Mouse (Mus musculus) forebrain, postnatal 0 days (tissue): ENCODE measurements at regions not wholly inside any gene's neighbourhood (a gene's known extent, or its start where the extent isn't known, plus 50 kb on each side); places are given as distances from the start of the nearest gene placed in this dataset.

ENCODE experiments used
- ATAC-seq: fragments of 200-750 bp; cut with Nextera tagmentation; 2 replicates; pipeline ENCODE4 v1.8.0; 2017; ENCODE audit warnings: mild to moderate bottlenecking, moderate library complexity
- DNase-seq: peaks from one replicate; pipeline ENCODE4 v3.0.0-alpha.2; 2015
- H3K27ac ChIP-seq: fragments of 300-500 bp; sonication (generic); 2 replicates; pipeline ENCODE4 v1.5.1; 2014; ENCODE audit warnings: low read depth, mild to moderate bottlenecking, antibody characterized with exemption, low read length, moderate library complexity, mixed read lengths
- H3K27me3 ChIP-seq: fragments of 300-500 bp; sonication (generic); 2 replicates; pipeline ENCODE4 v1.6.1; 2014; ENCODE audit warnings: mild to moderate bottlenecking, low read length, mixed read lengths; ENCODE audit not compliant: insufficient read depth
- H3K36me3 ChIP-seq: fragments of 300-500 bp; sonication (generic); 2 replicates; pipeline ENCODE4 v1.6.1; 2014; ENCODE audit warnings: mild to moderate bottlenecking, moderate library complexity; ENCODE audit not compliant: insufficient read depth
- H3K4me1 ChIP-seq: fragments of 300-500 bp; sonication (generic); 2 replicates; pipeline ENCODE4 v1.6.1; 2014; ENCODE audit warnings: antibody characterized with exemption; ENCODE audit not compliant: insufficient read depth
- H3K4me2 ChIP-seq: fragments of 300-500 bp; sonication (generic); 2 replicates; pipeline ENCODE4 v1.6.1; 2014; ENCODE audit warnings: low read depth, mild to moderate bottlenecking, moderate library complexity
- H3K4me3 ChIP-seq: fragments of 300-500 bp; sonication (generic); 2 replicates; pipeline ENCODE4 v1.5.1; 2014; ENCODE audit warnings: low read depth, low read length, mixed read lengths
- H3K9ac ChIP-seq: fragments of 300-500 bp; sonication (generic); 2 replicates; pipeline ENCODE4 v1.6.1; 2014; ENCODE audit warnings: mild to moderate bottlenecking
- H3K9me3 ChIP-seq: fragments of 300-500 bp; sonication (generic); 2 replicates; pipeline ENCODE4 v1.6.1; 2016; ENCODE audit warnings: low read length
- CTCF ChIP-seq: sonication (generic); IDR thresholded peaks from 2 replicates; pipeline ENCODE4 v1.5.1; 2016; ENCODE audit warnings: antibody characterized with exemption, control low read depth, low read depth
- WGBS: fragments of 180-500 bp; shearing (Covaris S2); extraction: QIAGEN DNeasy Blood & Tissue Kit; methylation state at CpG from one replicate; pipeline ENCODE4 v1.1.7; 2014; 5-methylcytosine and 5-hydroxymethylcytosine counted together

DNA sequence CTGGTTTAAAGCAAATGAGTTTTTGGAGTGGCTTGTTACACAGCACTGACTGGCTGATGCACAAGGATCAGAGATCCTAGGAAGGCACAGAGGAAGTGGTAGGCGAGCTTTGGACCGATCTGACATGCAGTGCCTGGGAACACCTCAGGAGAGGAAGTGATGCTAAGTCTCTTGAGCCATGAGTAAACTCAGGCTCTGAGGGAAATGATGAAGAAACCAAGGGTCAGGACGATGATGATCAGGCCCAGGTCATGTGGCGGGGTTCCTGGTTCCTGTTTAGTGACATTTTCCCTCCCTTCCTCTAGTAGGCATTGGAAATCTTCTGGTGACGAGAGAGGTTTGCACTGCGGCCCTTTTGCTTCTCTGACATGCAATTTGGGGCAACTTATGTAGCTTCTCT is 208.7 kb downstream of the 4933412E24Rik start:
- ATAC-seq = no peak
- WGBS = 94% methylated on average over 6 of the region's 6 CpGs
- H3K27me3 ChIP-seq = no peaks in the 10 kb centered on the region
- H3K4me2 ChIP-seq = no peak overlapping the region
- DNase-seq = no peak
- no peak overlapping the region for H3K27ac ChIP-seq
- H3K9ac ChIP-seq = no peak overlapping the region
- TF ChIP-seq CTCF = no peak
- H3K36me3 ChIP-seq = no peaks in the 10 kb centered on the region
- H3K4me3 ChIP-seq = no peak overlapping the region
- H3K9me3 ChIP-seq = no peaks in the 10 kb centered on the region
- no peaks in the 10 kb centered on the region for H3K4me1 ChIP-seq

DNA sequence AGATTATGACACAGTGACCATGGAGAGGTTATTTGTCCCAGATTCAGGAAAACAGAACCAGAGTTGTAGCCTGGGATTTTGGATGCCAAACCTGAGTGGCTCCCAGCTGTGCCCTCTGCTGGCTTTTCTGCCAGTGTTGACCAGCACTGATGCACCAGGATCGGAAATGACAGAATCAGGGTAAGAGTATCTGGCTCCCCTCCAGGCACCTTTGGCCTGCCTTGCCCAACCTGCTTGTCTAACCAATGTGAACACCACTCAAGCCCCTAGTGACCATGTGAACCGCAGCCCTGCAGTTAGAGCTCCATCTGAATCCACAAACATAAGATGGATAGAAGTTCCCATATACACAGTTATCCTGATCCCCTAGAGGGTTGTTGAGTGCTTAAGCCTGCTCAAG is 210.6 kb downstream of the 4933412E24Rik start:
- ATAC-seq = no peak
- Histone ChIP-seq H3K27me3 (no peaks in the 10 kb centered on the region), H3K9me3 (no peaks in the 10 kb centered on the region), H3K27ac (no peak overlapping the region), H3K9ac (no peak overlapping the region), H3K36me3 (no peaks in the 10 kb centered on the region), H3K4me2 (no peak overlapping the region), H3K4me1 (no peaks in the 10 kb centered on the region), H3K4me3 (no peak overlapping the region)
- 94% methylated on average over 2 of the region's 2 CpGs for WGBS
- no peak for TF ChIP-seq CTCF
- no peak for DNase-seq

DNA sequence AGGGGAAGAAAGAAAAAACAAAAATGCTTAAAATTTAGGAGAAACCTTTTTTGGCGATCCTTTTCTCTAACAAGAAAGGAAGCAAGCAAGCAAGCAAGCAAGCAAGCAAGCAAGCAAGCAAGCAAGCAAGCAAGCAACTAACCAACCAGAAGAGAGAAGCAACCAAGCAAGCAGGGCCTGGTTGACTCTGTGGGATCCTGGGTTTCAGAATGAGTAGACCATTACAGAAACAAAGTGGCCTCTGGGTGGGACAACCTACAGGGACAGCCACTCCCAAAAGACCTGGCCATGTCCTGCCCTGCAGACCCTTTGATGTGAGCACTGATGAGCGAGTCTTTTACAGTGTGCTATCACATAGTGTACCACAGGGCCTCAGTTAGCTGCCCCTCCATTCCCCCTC is 211.6 kb downstream of the 4933412E24Rik start:
- H3K36me3 ChIP-seq = no peaks in the 10 kb centered on the region
- H3K27ac ChIP-seq = no peak overlapping the region
- no peak overlapping the region for H3K9ac ChIP-seq
- no peaks in the 10 kb centered on the region for H3K9me3 ChIP-seq
- ATAC-seq = no peak
- no peak overlapping the region for H3K4me3 ChIP-seq
- H3K27me3 ChIP-seq = no peaks in the 10 kb centered on the region
- H3K4me2 ChIP-seq = no peak overlapping the region
- no peaks in the 10 kb centered on the region for H3K4me1 ChIP-seq
- TF ChIP-seq CTCF = no peak
- DNase-seq = no peak
- 90% methylated on average over 2 of the region's 2 CpGs for WGBS

DNA sequence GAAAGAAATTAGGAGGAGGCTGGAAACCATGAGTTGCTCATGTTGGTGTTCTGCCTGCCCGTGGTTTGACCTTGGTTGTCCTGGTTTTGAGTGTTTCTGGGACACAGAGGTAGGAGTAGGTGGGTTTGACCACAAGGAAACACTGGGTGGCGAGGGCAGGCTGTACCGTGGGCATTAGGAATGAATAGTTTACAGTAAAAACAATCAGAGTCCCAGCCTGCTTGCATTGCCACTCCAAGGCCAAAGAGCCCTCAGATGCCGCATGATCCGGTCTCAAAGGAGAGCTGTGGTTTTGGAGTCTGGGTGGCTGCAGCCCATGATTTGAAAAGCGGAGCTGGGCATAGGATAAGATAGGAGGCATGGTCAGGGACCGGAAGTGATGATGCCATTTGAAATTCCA is 212.0 kb downstream of the 4933412E24Rik start:
- H3K4me2 ChIP-seq = no peak overlapping the region
- no peak overlapping the region for H3K4me3 ChIP-seq
- TF ChIP-seq CTCF = no peak
- 88% methylated on average over 7 of the region's 7 CpGs for WGBS
- no peak for DNase-seq
- no peaks in the 10 kb centered on the region for H3K4me1 ChIP-seq
- no peak for ATAC-seq
- no peak overlapping the region for H3K27ac ChIP-seq
- no peaks in the 10 kb centered on the region for H3K36me3 ChIP-seq
- no peaks in the 10 kb centered on the region for H3K9me3 ChIP-seq
- no peaks in the 10 kb centered on the region for H3K27me3 ChIP-seq
- no peak overlapping the region for H3K9ac ChIP-seq

DNA sequence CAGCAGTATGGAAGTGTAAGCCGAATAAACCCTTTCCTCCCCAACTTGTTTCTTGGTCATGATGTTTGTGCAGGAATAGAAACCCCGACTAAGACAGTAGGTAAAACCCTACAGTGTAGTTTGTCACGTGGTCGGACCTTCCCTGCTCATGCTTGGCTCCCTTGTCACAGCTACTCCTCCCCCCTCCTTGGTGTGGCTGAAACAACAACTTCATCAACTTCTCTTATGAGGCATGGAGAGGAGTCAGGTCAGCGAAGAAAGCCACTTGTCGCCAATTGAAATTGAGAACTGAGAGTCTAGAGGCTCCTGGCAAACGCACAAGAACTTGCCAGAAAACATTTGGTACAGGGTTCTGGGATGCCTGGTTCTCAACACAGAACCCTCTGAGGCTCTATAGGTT is 214.1 kb downstream of the 4933412E24Rik start:
- DNase-seq = no peak
- H3K36me3 ChIP-seq = no peaks in the 10 kb centered on the region
- H3K9me3 ChIP-seq = no peaks in the 10 kb centered on the region
- no peak for TF ChIP-seq CTCF
- H3K27me3 ChIP-seq = no peaks in the 10 kb centered on the region
- ATAC-seq = no peak
- no peak overlapping the region for H3K4me2 ChIP-seq
- no peak overlapping the region for H3K4me3 ChIP-seq
- no peak overlapping the region for H3K9ac ChIP-seq
- H3K27ac ChIP-seq = no peak overlapping the region
- 94% methylated on average over 6 of the region's 7 CpGs for WGBS
- no peaks in the 10 kb centered on the region for H3K4me1 ChIP-seq

- 91% methylated on average over 3 of the region's 3 CpGs for WGBS
- no peaks in the 10 kb centered on the region for H3K27me3 ChIP-seq
- ATAC-seq (no peak), DNase-seq (no peak)
- no peaks in the 10 kb centered on the region for H3K36me3 ChIP-seq
- H3K9ac ChIP-seq = no peak overlapping the region
- no peak overlapping the region for H3K4me2 ChIP-seq
- H3K4me1 ChIP-seq = no peaks in the 10 kb centered on the region
- H3K4me3 ChIP-seq = no peak overlapping the region
- H3K27ac ChIP-seq = no peak overlapping the region
- no peaks in the 10 kb centered on the region for H3K9me3 ChIP-seq
- TF ChIP-seq CTCF = no peak
Measured at GRCm38 (mm10) chr15:59799124-59799815, 217.1 kb downstream of the 4933412E24Rik start.

GRCm38 (mm10) chr15:59798486-59798885 is 217.9 kb downstream of the 4933412E24Rik start:
- H3K4me2 ChIP-seq = no peak overlapping the region
- no peak overlapping the region for H3K9ac ChIP-seq
- no peak for TF ChIP-seq CTCF
- no peaks in the 10 kb centered on the region for H3K4me1 ChIP-seq
- no peaks in the 10 kb centered on the region for H3K27me3 ChIP-seq
- ATAC-seq (no peak), DNase-seq (no peak)
- no peaks in the 10 kb centered on the region for H3K36me3 ChIP-seq
- H3K4me3 ChIP-seq = no peak overlapping the region
- no peaks in the 10 kb centered on the region for H3K9me3 ChIP-seq
- H3K27ac ChIP-seq = no peak overlapping the region
